Mouse (Mus musculus) brain, embryonic 14.5 days (tissue): ENCODE measurements around the gene Dlg1.

ENCODE experiments used
- CTCF ChIP-seq: fragments of 200-500 bp; IDR thresholded peaks from 2 replicates; pipeline ENCODE4 v1.5.1; 2012; ENCODE audit warnings: inconsistent platforms, mild to moderate bottlenecking, moderate library complexity, borderline replicate concordance; ENCODE audit not compliant: insufficient read depth, insufficient read length; ENCODE audit errors: extremely low read depth
- POLR2A ChIP-seq: fragments of 200-500 bp; IDR thresholded peaks from 2 replicates; pipeline ENCODE4 v1.6.1; 2012; ENCODE audit warnings: mild to moderate bottlenecking, inconsistent platforms, borderline replicate concordance; ENCODE audit not compliant: poor library complexity, insufficient read depth, insufficient read length, severe bottlenecking; ENCODE audit errors: extremely low read depth

GRCm38 (mm10) chr16:31651541-31651940 lies 11.7 kb upstream of the Dlg1 start:
- TF ChIP-seq CTCF (no peak), POLR2A (no peak)
